Comparison of ENCODE assay signal across 19 mouse cellular contexts in genomic region chr3:65661731-65662130, GRCm38 (mm10). TPM values are rescaled to one million over a fixed set of nuclear protein-coding genes. Genes with fewer than 3 reads are reported as not detected.
"Had no signal": no experiment of that assay in that cellular context is flagged by ENCODE, and none has a peak within 500 bp of the region (broad histone marks: within the 10 kb centered on the region; RNA-seq: fewer than 3 reads in every experiment).

No protein-coding gene starts in this region.

- ATAC-seq: liver, embryonic 12.5 days; midbrain, embryonic 16.5 days had no signal

- H3K4me2 ChIP-seq: limb, embryonic 13.5 days; liver, embryonic 12.5 days; liver, embryonic 15.5 days; lung, embryonic 15.5 days; midbrain, embryonic 12.5 days had no signal

- H3K36me3 ChIP-seq: limb, embryonic 10.5 days; limb, embryonic 13.5 days; liver, embryonic 12.5 days; liver, embryonic 15.5 days; lung, embryonic 15.5 days; midbrain, embryonic 12.5 days had no signal

- H3K9me3 ChIP-seq: limb, embryonic 10.5 days; limb, embryonic 13.5 days; liver, embryonic 12.5 days; liver, embryonic 15.5 days; lung, embryonic 15.5 days; midbrain, embryonic 12.5 days had no signal

- H3K4me3 ChIP-seq: limb, embryonic 10.5 days; limb, embryonic 13.5 days; liver, embryonic 12.5 days; liver, embryonic 15.5 days; lung, embryonic 15.5 days; midbrain, embryonic 12.5 days; myocyte had no signal

- H3K27ac ChIP-seq: limb, embryonic 10.5 days; limb, embryonic 13.5 days; liver, embryonic 12.5 days; liver, embryonic 15.5 days; lung, embryonic 15.5 days; macrophage; midbrain, embryonic 12.5 days had no signal

- DNase-seq: kidney, adult 18-20 months; kidney, adult 9 months; kidney, postnatal 14 days; kidney, postnatal 4 days; layer of hippocampus, postnatal 36 days; liver; lung, adult 18-20 months; thymus, adult 18-20 months; thymus, postnatal 36 days had no signal

- H3K9ac ChIP-seq: limb, embryonic 13.5 days; liver, embryonic 12.5 days; liver, embryonic 15.5 days; lung, embryonic 15.5 days; midbrain, embryonic 12.5 days had no signal

RNA-seq across cellular contexts. Expression of gene Lekr1, which starts 4.3 kb away (rescaled TPM):
- total RNA-seq: monocyte, adult 5-6 weeks had no signal
